Mouse (Mus musculus) forebrain, postnatal 0 days (tissue): ENCODE data around the gene 4933436I01Rik. TPM values are rescaled to one million over a fixed set of nuclear protein-coding genes. Genes with fewer than 3 reads are reported as not detected.

ENCODE experiments used
- ATAC-seq: fragments of 200-750 bp; cut with Nextera tagmentation; 2 replicates; pipeline ENCODE4 v1.8.0; 2017; ENCODE audit warnings: mild to moderate bottlenecking, moderate library complexity
- DNase-seq: peaks from one replicate; pipeline ENCODE4 v3.0.0-alpha.2; 2015
- H3K27ac ChIP-seq: fragments of 300-500 bp; sonication (generic); 2 replicates; pipeline ENCODE4 v1.5.1; 2014; ENCODE audit warnings: low read depth, mild to moderate bottlenecking, antibody characterized with exemption, low read length, moderate library complexity, mixed read lengths
- H3K27me3 ChIP-seq: fragments of 300-500 bp; sonication (generic); 2 replicates; pipeline ENCODE4 v1.6.1; 2014; ENCODE audit warnings: mild to moderate bottlenecking, low read length, mixed read lengths; ENCODE audit not compliant: insufficient read depth
- H3K36me3 ChIP-seq: fragments of 300-500 bp; sonication (generic); 2 replicates; pipeline ENCODE4 v1.6.1; 2014; ENCODE audit warnings: mild to moderate bottlenecking, moderate library complexity; ENCODE audit not compliant: insufficient read depth
- H3K4me1 ChIP-seq: fragments of 300-500 bp; sonication (generic); 2 replicates; pipeline ENCODE4 v1.6.1; 2014; ENCODE audit warnings: antibody characterized with exemption; ENCODE audit not compliant: insufficient read depth
- H3K4me2 ChIP-seq: fragments of 300-500 bp; sonication (generic); 2 replicates; pipeline ENCODE4 v1.6.1; 2014; ENCODE audit warnings: low read depth, mild to moderate bottlenecking, moderate library complexity
- H3K4me3 ChIP-seq: fragments of 300-500 bp; sonication (generic); 2 replicates; pipeline ENCODE4 v1.5.1; 2014; ENCODE audit warnings: low read depth, low read length, mixed read lengths
- H3K9ac ChIP-seq: fragments of 300-500 bp; sonication (generic); 2 replicates; pipeline ENCODE4 v1.6.1; 2014; ENCODE audit warnings: mild to moderate bottlenecking
- H3K9me3 ChIP-seq: fragments of 300-500 bp; sonication (generic); 2 replicates; pipeline ENCODE4 v1.6.1; 2016; ENCODE audit warnings: low read length
- CTCF ChIP-seq: sonication (generic); IDR thresholded peaks from 2 replicates; pipeline ENCODE4 v1.5.1; 2016; ENCODE audit warnings: antibody characterized with exemption, control low read depth, low read depth
- WGBS: fragments of 180-500 bp; shearing (Covaris S2); extraction: QIAGEN DNeasy Blood & Tissue Kit; methylation state at CpG from one replicate; pipeline ENCODE4 v1.1.7; 2014; 5-methylcytosine and 5-hydroxymethylcytosine counted together
- polyA plus RNA-seq: library from polyadenylated mRNA; unstranded; fragments of >200 nt; fragmentation: Nextera tagmentation; extraction: Ambion mirVana; gene quantifications from 2 replicates; pipeline ENCODE4 v1.2.1, GENCODE M21; 2015
- total RNA-seq: library from RNA; depleted of rRNA; stranded (reverse); fragments of >200 nt; gene quantifications from 2 replicates; pipeline ENCODE4 v1.2.3, GENCODE M21; 2014; rRNA removed

The 4933436I01Rik gene
- total RNA-seq: not detected in 2 replicates
- not detected in 2 replicates for polyA plus RNA-seq

GRCm38 (mm10) chrX:67921350-67921749 is at the start of gene 4933436I01Rik:
TSS of gene 4933436I01Rik (minus strand) at chrX:67921450.
- DNase-seq (no peak), ATAC-seq (no peak)
- Histone ChIP-seq H3K4me3 (no peak within 1 kb of the TSS), H3K9ac (no peak within 1 kb of the TSS), H3K36me3 (no peaks in the 10 kb centered on the region), H3K27me3 (no peaks in the 10 kb centered on the region), H3K27ac (no peak within 1 kb of the TSS), H3K4me2 (no peak within 1 kb of the TSS), H3K4me1 (no peaks in the 10 kb centered on the region), H3K9me3 (no peaks in the 10 kb centered on the region)
- 55% methylated on average over 1 of the region's 1 CpGs for WGBS
- no peak for TF ChIP-seq CTCF

DNA sequence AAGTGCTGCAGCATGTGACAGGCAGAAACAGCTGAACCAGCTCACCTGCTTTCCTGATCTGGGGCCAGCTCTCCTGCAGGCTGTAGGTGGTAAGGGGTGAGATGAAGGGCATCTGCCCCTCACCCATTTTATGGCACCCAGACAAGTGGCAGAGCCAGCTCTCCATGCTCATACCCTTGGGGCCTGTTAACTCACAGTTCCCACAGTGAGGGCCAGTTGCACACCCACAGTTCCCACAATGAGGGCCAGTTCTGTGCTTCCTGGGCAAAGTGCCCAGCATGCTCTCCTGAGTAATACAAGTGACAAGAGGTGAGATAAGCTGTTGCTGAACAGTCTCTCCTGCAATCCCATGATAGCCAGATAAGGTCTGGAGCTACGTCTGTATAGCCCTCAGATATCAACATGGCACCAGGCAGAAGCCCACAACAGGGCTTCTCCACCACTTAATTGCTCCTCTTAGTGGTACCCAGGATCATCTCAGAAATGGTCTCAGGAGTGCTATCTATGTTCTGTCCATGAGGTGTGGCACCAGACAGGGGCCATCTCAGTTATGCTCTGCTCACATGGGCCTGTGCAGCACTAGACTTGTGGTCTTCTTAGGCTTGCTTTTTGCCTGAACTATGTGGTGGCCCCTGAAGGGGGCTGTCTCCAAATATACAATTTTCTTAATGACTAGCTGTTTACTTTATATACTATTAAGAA is 3.7 kb upstream of the 4933436I01Rik start:
- H3K4me3 ChIP-seq: no peak overlapping the region
- WGBS: 56% methylated on average over 1 of the region's 1 CpGs

GRCm38 (mm10) chrX:67883406-67883805 is 37.8 kb downstream of the 4933436I01Rik start:
- Histone ChIP-seq H3K9me3 (no peaks in the 10 kb centered on the region), H3K4me1 (no peaks in the 10 kb centered on the region), H3K36me3 (no peaks in the 10 kb centered on the region), H3K27me3 (no peaks in the 10 kb centered on the region), H3K4me3 (no peak overlapping the region), H3K9ac (no peak overlapping the region), H3K27ac (no peak overlapping the region), H3K4me2 (no peak overlapping the region)
- no peak for ATAC-seq
- no peak for TF ChIP-seq CTCF
- no peak for DNase-seq
- 94% methylated on average over 3 of the region's 3 CpGs for WGBS

More for the DNA sequence above, 3.7 kb upstream of the 4933436I01Rik start:
- Histone ChIP-seq H3K4me1 (no peaks in the 10 kb centered on the region), H3K4me2 (no peak overlapping the region), H3K9ac (no peak overlapping the region), H3K27ac (no peak overlapping the region), H3K27me3 (no peaks in the 10 kb centered on the region), H3K9me3 (no peaks in the 10 kb centered on the region), H3K36me3 (no peaks in the 10 kb centered on the region)
- ATAC-seq: no peak
- no peak for DNase-seq
- TF ChIP-seq CTCF: no peak

Other genes with a start within 250 kb of the 4933436I01Rik start
- gene Gm1140, start 227.9 kb downstream of the 4933436I01Rik start, total RNA-seq: not detected in 2 replicates
- not detected in 2 replicates for gene Gm1140, start 227.9 kb downstream of the 4933436I01Rik start, polyA plus RNA-seq
- not detected in 2 replicates for gene Gm14692, start 225.8 kb downstream of the 4933436I01Rik start, total RNA-seq
- gene Gm14692, start 225.8 kb downstream of the 4933436I01Rik start, polyA plus RNA-seq: not detected in 2 replicates